Mouse (Mus musculus) cortical plate, adult 2 months (tissue): ENCODE measurements around the gene Gm1043.

Source experiments
- CTCF ChIP-seq: fragments of 200-500 bp; IDR thresholded peaks from 2 replicates; pipeline ENCODE4 v1.5.1; 2011; ENCODE audit warnings: mild to moderate bottlenecking, control low read depth, low read length; ENCODE audit not compliant: insufficient read depth; ENCODE audit errors: extremely low read depth
- POLR2A ChIP-seq: fragments of 200-500 bp; IDR thresholded peaks from 2 replicates; pipeline ENCODE4 v1.6.1; 2011; ENCODE audit warnings: mild to moderate bottlenecking, low read length, control low read depth; ENCODE audit not compliant: insufficient read depth; ENCODE audit errors: extremely low read depth

GRCm38 (mm10) chr5:37214614-37215013 lies 129.4 kb downstream of the Gm1043 start:
- no peak for TF ChIP-seq CTCF
- TF ChIP-seq POLR2A = no peak
